21 mouse cellular contexts compared by ENCODE assay signal in genomic region chr2:74099671-74100372, GRCm38 (mm10).
DNase-seq lines count a peak whose midpoint lies in the region; ATAC-seq and TF ChIP-seq lines count a peak whose summit lies in the region.
"Had no signal": no experiment of that assay in that cellular context is flagged by ENCODE, and none has a peak within 500 bp of the region (broad histone marks: within the 10 kb centered on the region; RNA-seq: fewer than 3 reads in every experiment).

No protein-coding gene starts in this region.

- WGBS in heart, embryonic 16.5 days: 72% methylated on average over 9 of the region's 9 CpGs
- 76% methylated on average over 9 of the region's 9 CpGs for WGBS in heart, embryonic 12.5 days
- WGBS in midbrain, postnatal 0 days: 65% methylated on average over 9 of the region's 9 CpGs
- whole genome bisulfite sequencing in midbrain, embryonic 15.5 days: 71% methylated on average over 9 of the region's 9 CpGs
- WGBS in kidney, embryonic 14.5 days: 86% methylated on average over 9 of the region's 9 CpGs

- H3K4me3 ChIP-seq in heart, embryonic 16.5 days (ENCODE audit: low read length): no peak overlapping the region
- no peak overlapping the region for H3K4me3 ChIP-seq in heart, embryonic 12.5 days
- no peak overlapping the region for H3K4me3 ChIP-seq in midbrain, postnatal 0 days (ENCODE audit: low read depth, low read length)
- H3K4me3 ChIP-seq in midbrain, embryonic 15.5 days: no peak overlapping the region
- no peak overlapping the region for H3K4me3 ChIP-seq in kidney, embryonic 14.5 days (ENCODE audit: low read length)
- H3K4me3 ChIP-seq: heart, embryonic 10.5 days; hindbrain, embryonic 15.5 days; liver, embryonic 13.5 days; megakaryocyte, embryonic 14.5 days had no signal

- H3K36me3 ChIP-seq in heart, embryonic 16.5 days (ENCODE audit: control insufficient read depth, insufficient read depth): no peaks in the 10 kb centered on the region
- no peaks in the 10 kb centered on the region for H3K36me3 ChIP-seq in heart, embryonic 12.5 days
- H3K36me3 ChIP-seq in midbrain, postnatal 0 days (ENCODE audit: insufficient read depth, low read length): no peaks in the 10 kb centered on the region
- no peaks in the 10 kb centered on the region for H3K36me3 ChIP-seq in midbrain, embryonic 15.5 days (replicated peaks)
- no peaks in the 10 kb centered on the region for H3K36me3 ChIP-seq in kidney, embryonic 14.5 days (ENCODE audit: control insufficient read depth, insufficient read depth, low read length)
- H3K36me3 ChIP-seq: heart, embryonic 10.5 days; hindbrain, embryonic 15.5 days; liver, embryonic 13.5 days had no signal

- H3K9me3 ChIP-seq in heart, embryonic 16.5 days (replicated peaks; ENCODE audit: control insufficient read depth, low read length): peaks cover 4% of the 10 kb centered on the region; the same call in 1 of the 2 replicates
- H3K9me3 ChIP-seq in heart, embryonic 12.5 days (replicated peaks): 0 out of 2 replicates have a peak, but pooled peaks cover 5% of the 10 kb centered on the region
- no peaks in the 10 kb centered on the region for H3K9me3 ChIP-seq in midbrain, postnatal 0 days (ENCODE audit: low read length)
- H3K9me3 ChIP-seq in midbrain, embryonic 15.5 days: no peaks in the 10 kb centered on the region
- H3K9me3 ChIP-seq in kidney, embryonic 14.5 days (ENCODE audit: control insufficient read depth, low read length): no peaks in the 10 kb centered on the region
- H3K9me3 ChIP-seq: heart, embryonic 10.5 days; hindbrain, embryonic 15.5 days; liver, embryonic 13.5 days; megakaryocyte, embryonic 14.5 days had no signal

- DNase-seq in midbrain, postnatal 0 days (ENCODE audit: low spot score): peak; percentile 40
- peak; percentile 78 for DNase-seq in cerebellum, adult 9-10 months
- DNase-seq in frontal cortex, postnatal 10 days (ENCODE audit: low spot score in 2 of 2): no peak
- DNase-seq: adrenal gland, postnatal 36 days; B cell, adult 2 months; gastrocnemius, postnatal 36 days; heart, postnatal 36 days; kidney, postnatal 10 days; liver, embryonic 13.5 days; lung, postnatal 14 days; right cerebral cortex, adult 18-20 months; thymus, postnatal 4 days had no signal

- TF ChIP-seq CTCF in midbrain, postnatal 0 days (IDR thresholded peaks at IDR 0.05): no peak

- no peaks in the 10 kb centered on the region for H3K27me3 ChIP-seq in heart, embryonic 16.5 days (ENCODE audit: control insufficient read depth, insufficient read depth, low read length)
- H3K27me3 ChIP-seq in heart, embryonic 12.5 days (replicated peaks): no peaks in the 10 kb centered on the region
- H3K27me3 ChIP-seq in midbrain, postnatal 0 days (ENCODE audit: insufficient read depth, low read length): no peaks in the 10 kb centered on the region
- H3K27me3 ChIP-seq in midbrain, embryonic 15.5 days (replicated peaks): no peaks in the 10 kb centered on the region
- no peaks in the 10 kb centered on the region for H3K27me3 ChIP-seq in kidney, embryonic 14.5 days (ENCODE audit: control insufficient read depth, insufficient read depth, low read length)
- H3K27me3 ChIP-seq: hindbrain, embryonic 15.5 days; liver, embryonic 13.5 days; megakaryocyte, embryonic 14.5 days had no signal

- 0 out of 2 replicates have a peak overlapping the region, but pooled peaks have one; percentile 2 for H3K27ac ChIP-seq in heart, embryonic 16.5 days (ENCODE audit: low read length)
- no peak overlapping the region for H3K27ac ChIP-seq in heart, embryonic 12.5 days (ENCODE audit: poor library complexity, severe bottlenecking)
- no peak overlapping the region for H3K27ac ChIP-seq in midbrain, postnatal 0 days (ENCODE audit: low read depth, low read length)
- H3K27ac ChIP-seq in midbrain, embryonic 15.5 days: no peak overlapping the region
- H3K27ac ChIP-seq in kidney, embryonic 14.5 days (ENCODE audit: low read depth, low read length): no peak overlapping the region
- H3K27ac ChIP-seq: heart, embryonic 10.5 days; hindbrain, embryonic 15.5 days; liver, embryonic 13.5 days had no signal

- no peak overlapping the region for H3K9ac ChIP-seq in heart, embryonic 16.5 days (ENCODE audit: low read length)
- H3K9ac ChIP-seq in heart, embryonic 12.5 days: no peak overlapping the region
- no peak overlapping the region for H3K9ac ChIP-seq in midbrain, postnatal 0 days (replicated peaks; ENCODE audit: low read length, poor library complexity, severe bottlenecking)
- H3K9ac ChIP-seq in midbrain, embryonic 15.5 days: no peak overlapping the region
- H3K9ac ChIP-seq in kidney, embryonic 14.5 days (ENCODE audit: low read depth, low read length): no peak overlapping the region
- H3K9ac ChIP-seq: hindbrain, embryonic 15.5 days; liver, embryonic 13.5 days had no signal

- no peak for ATAC-seq in heart, embryonic 16.5 days (replicated peaks; ENCODE audit: extremely low read depth, insufficient read depth, low FRiP score)
- ATAC-seq in heart, embryonic 12.5 days (ENCODE audit: insufficient number of reproducible peaks, low FRiP score): no peak
- ATAC-seq in midbrain, postnatal 0 days (ENCODE audit: low FRiP score): no peak
- ATAC-seq in midbrain, embryonic 15.5 days (replicated peaks): no peak
- ATAC-seq in kidney, embryonic 14.5 days (ENCODE audit: low FRiP score, low TSS enrichment): no peak
- ATAC-seq: intestine, postnatal 0 days; midbrain, embryonic 16.5 days had no signal

- H3K4me1 ChIP-seq in heart, embryonic 16.5 days (ENCODE audit: control insufficient read depth, insufficient read depth, low read length): no peaks in the 10 kb centered on the region
- no peaks in the 10 kb centered on the region; the same call in 1 of the 2 replicates for H3K4me1 ChIP-seq in heart, embryonic 12.5 days (replicated peaks)
- peaks cover 2% of the 10 kb centered on the region; the same call in 1 of the 2 replicates for H3K4me1 ChIP-seq in midbrain, postnatal 0 days (ENCODE audit: insufficient read depth, low read length)
- H3K4me1 ChIP-seq in midbrain, embryonic 15.5 days: peaks cover 16% of the 10 kb centered on the region
- no peaks in the 10 kb centered on the region for H3K4me1 ChIP-seq in kidney, embryonic 14.5 days (ENCODE audit: control insufficient read depth, insufficient read depth, low read length)
- H3K4me1 ChIP-seq: heart, embryonic 10.5 days; liver, embryonic 13.5 days; megakaryocyte, embryonic 14.5 days had no signal

- H3K4me2 ChIP-seq in heart, embryonic 16.5 days (ENCODE audit: low read depth, low read length): no peak overlapping the region
- H3K4me2 ChIP-seq in heart, embryonic 12.5 days: no peak overlapping the region
- no peak overlapping the region for H3K4me2 ChIP-seq in midbrain, postnatal 0 days (ENCODE audit: low read depth, low read length, poor library complexity, severe bottlenecking)
- no peak overlapping the region for H3K4me2 ChIP-seq in midbrain, embryonic 15.5 days
- H3K4me2 ChIP-seq in kidney, embryonic 14.5 days (replicated peaks; ENCODE audit: low read depth, low read length): no peak overlapping the region
- H3K4me2 ChIP-seq: hindbrain, embryonic 15.5 days; liver, embryonic 13.5 days had no signal

Comparison
In these comparisons a context has a peak if more than half of its experiments do, and no peak if none do; other contexts are left out.
1. DNase-seq: peak in midbrain, postnatal 0 days (single experiment) and cerebellum, adult 9-10 months (single experiment); none in frontal cortex, postnatal 10 days (0 of 2).